Mouse (Mus musculus): ENCODE data around the gene Spred2. TPM values are rescaled to one million over a fixed set of nuclear protein-coding genes. Genes with fewer than 3 reads are reported as not detected.

Spred2 gene
- polyA plus RNA-seq, 1 experiment from 2014 or later: 3.5 TPM

DNA sequence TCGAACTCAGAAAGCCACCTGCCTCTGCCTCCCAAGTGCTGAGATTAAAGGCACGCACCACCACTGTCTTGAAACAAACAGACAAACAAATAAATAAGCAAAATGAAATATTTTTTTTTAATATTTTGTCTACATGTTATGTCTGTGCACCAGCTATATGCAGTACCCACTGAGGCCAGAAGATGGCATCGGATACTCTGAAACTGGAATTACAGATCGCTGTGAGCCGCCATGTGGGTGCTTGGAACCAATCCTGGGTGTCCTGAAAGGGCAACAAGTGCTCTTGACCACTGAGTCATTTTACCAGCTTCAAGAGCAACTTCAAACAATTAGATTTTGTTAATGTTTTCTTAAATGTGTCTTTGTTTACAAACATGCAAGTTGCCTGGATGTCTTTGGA is 11.5 kb upstream of the Spred2 start:
- H3K4me1 ChIP-seq (replicated peaks; ENCODE audit: control insufficient read depth, insufficient read depth): no peaks in the 10 kb centered on the region

DNA sequence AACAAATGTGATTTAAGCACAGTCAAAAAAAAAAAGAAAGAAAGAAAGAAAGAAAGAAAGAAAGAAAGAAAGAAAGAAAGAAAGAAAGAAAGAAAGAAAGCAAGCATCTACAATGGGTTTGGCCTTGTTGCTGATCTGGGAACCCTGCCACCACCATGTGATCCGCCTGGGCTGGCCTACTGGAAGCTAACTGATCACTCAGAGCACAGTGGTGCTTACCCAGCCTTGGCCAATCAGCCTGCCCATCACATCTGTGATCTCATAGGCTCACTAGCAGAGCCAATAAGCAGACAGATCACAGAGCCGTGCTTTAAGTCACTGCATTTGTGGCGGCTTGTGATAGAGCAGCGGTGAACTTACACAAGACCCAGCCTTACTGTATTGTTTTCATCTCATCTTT is 10.4 kb upstream of the Spred2 start:
- no peak for ATAC-seq (ENCODE audit: low FRiP score, low TSS enrichment)
- no peak for DNase-seq (ENCODE audit: low spot score)
- no peaks in the 10 kb centered on the region for H3K36me3 ChIP-seq (ENCODE audit: control insufficient read depth, insufficient read depth, low read length)
- H3K27me3 ChIP-seq (ENCODE audit: control insufficient read depth, insufficient read depth, low read length): no peaks in the 10 kb centered on the region
- TF ChIP-seq EP300 (optimal IDR thresholded peaks at IDR 0.05) (no peak), CTCF (IDR thresholded peaks at IDR 0.05; ENCODE audit: low read depth) (no peak)
- 80% methylated on average over 4 of the region's 4 CpGs for WGBS
- H3K9ac ChIP-seq (ENCODE audit: low read length): no peak overlapping the region
- H3K4me3 ChIP-seq (ENCODE audit: low read depth, low read length): no peak overlapping the region
- H3K27ac ChIP-seq (replicated peaks): no peak overlapping the region
- no peaks in the 10 kb centered on the region for H3K4me1 ChIP-seq (replicated peaks; ENCODE audit: control insufficient read depth, insufficient read depth)
- no peak overlapping the region for H3K4me2 ChIP-seq (replicated peaks; ENCODE audit: low read depth)
- H3K9me3 ChIP-seq (ENCODE audit: control insufficient read depth, low read length): no peaks in the 10 kb centered on the region

More for the DNA sequence above, 11.5 kb upstream of the Spred2 start:
- TF ChIP-seq CTCF (IDR thresholded peaks at IDR 0.05; ENCODE audit: low read depth) (peak; percentile 53), EP300 (optimal IDR thresholded peaks at IDR 0.05) (no peak)
- peak; percentile 4; the same call in 1 of the 2 replicates for ATAC-seq (ENCODE audit: low FRiP score, low TSS enrichment)
- Histone ChIP-seq H3K4me3 (ENCODE audit: low read depth, low read length) (no peak overlapping the region), H3K4me2 (replicated peaks; ENCODE audit: low read depth) (no peak overlapping the region), H3K36me3 (ENCODE audit: control insufficient read depth, insufficient read depth, low read length) (no peaks in the 10 kb centered on the region), H3K9me3 (ENCODE audit: control insufficient read depth, low read length) (no peaks in the 10 kb centered on the region), H3K27me3 (ENCODE audit: control insufficient read depth, insufficient read depth, low read length) (no peaks in the 10 kb centered on the region), H3K9ac (ENCODE audit: low read length) (no peak overlapping the region), H3K27ac (replicated peaks) (no peak overlapping the region)
- DNase-seq (ENCODE audit: low spot score): no peak
- WGBS: 96% methylated on average over 5 of the region's 5 CpGs

DNA sequence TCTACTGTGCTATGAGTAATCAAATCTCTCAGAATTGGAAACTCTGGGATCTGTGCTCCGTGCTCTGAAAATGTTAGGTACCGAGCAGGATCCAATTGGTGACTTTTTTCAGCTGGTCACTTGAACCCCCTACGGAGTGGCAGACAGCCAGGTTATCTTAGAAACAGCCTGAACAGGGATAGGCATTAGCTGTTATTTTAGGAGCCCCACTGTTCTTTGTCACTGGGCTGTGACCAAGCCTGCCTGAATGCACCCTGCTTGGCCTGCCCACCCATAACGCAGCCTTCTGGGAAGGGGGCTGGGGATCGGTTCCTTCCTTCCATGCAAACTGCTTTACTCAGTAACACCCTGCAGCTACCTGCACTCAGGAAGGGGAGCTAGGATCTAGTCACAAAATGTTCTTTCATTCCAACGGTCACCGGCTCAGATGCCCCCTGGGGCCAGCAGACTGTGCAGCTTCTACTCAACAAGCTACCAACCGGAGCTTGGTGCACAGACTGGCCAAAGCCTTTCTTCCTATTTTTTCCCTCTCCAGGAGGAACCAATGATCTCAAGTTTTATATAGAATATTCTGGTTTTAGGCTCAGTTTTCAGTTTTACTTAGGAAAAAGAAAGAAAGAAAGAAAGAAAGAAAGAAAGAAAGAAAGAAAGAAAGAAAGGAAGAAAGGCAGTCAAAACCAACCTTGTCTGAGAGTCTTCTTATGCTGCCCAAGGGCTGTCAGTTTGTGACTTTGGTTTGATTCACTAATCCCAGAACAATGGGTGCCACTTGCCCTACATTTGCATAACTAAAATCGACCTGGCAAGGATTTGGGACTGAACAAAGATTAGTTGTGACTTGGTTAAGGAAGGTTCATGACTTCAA is 6.6 kb upstream of the Spred2 start:
- Histone ChIP-seq H3K9ac (ENCODE audit: low read length) (no peak overlapping the region), H3K9me3 (ENCODE audit: control insufficient read depth, low read length) (no peaks in the 10 kb centered on the region), H3K4me1 (replicated peaks; ENCODE audit: control insufficient read depth, insufficient read depth) (no peaks in the 10 kb centered on the region), H3K27me3 (ENCODE audit: control insufficient read depth, insufficient read depth, low read length) (no peaks in the 10 kb centered on the region), H3K4me2 (replicated peaks; ENCODE audit: low read depth) (no peak overlapping the region), H3K27ac (replicated peaks) (no peak overlapping the region), H3K36me3 (ENCODE audit: control insufficient read depth, insufficient read depth, low read length) (no peaks in the 10 kb centered on the region), H3K4me3 (ENCODE audit: low read depth, low read length) (no peak overlapping the region)
- no peak for ATAC-seq (ENCODE audit: low FRiP score, low TSS enrichment)
- WGBS: 58% methylated on average over 9 of the region's 9 CpGs
- no peak for DNase-seq (ENCODE audit: low spot score)
- TF ChIP-seq EP300 (optimal IDR thresholded peaks at IDR 0.05) (no peak), CTCF (IDR thresholded peaks at IDR 0.05; ENCODE audit: low read depth) (no peak)

DNA sequence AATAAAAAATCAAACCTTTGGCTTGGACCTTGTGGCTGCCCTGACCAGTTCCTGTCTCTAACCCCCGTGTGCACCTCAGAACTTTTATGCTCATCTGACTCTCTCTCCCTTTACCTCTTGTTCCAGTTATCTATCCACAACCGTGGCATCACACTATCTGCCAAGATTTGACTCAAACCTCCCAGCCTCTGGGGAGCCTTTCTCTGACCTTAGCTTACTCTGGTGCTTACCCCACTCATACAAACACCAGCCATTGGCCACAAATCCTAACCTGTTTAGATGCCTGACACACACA is 6.0 kb upstream of the Spred2 start:
- Histone ChIP-seq H3K4me2 (replicated peaks; ENCODE audit: low read depth) (no peak overlapping the region), H3K27me3 (ENCODE audit: control insufficient read depth, insufficient read depth, low read length) (no peaks in the 10 kb centered on the region), H3K27ac (replicated peaks) (no peak overlapping the region), H3K9me3 (ENCODE audit: control insufficient read depth, low read length) (no peaks in the 10 kb centered on the region), H3K4me1 (replicated peaks; ENCODE audit: control insufficient read depth, insufficient read depth) (no peaks in the 10 kb centered on the region), H3K4me3 (ENCODE audit: low read depth, low read length) (no peak overlapping the region), H3K36me3 (ENCODE audit: control insufficient read depth, insufficient read depth, low read length) (no peaks in the 10 kb centered on the region), H3K9ac (ENCODE audit: low read length) (no peak overlapping the region)
- no peak for DNase-seq (ENCODE audit: low spot score)
- no peak for TF ChIP-seq EP300 (optimal IDR thresholded peaks at IDR 0.05)
- no peak for TF ChIP-seq CTCF (IDR thresholded peaks at IDR 0.05; ENCODE audit: low read depth)
- WGBS: 52% methylated on average over 2 of the region's 2 CpGs
- ATAC-seq (ENCODE audit: low FRiP score, low TSS enrichment): no peak

DNA sequence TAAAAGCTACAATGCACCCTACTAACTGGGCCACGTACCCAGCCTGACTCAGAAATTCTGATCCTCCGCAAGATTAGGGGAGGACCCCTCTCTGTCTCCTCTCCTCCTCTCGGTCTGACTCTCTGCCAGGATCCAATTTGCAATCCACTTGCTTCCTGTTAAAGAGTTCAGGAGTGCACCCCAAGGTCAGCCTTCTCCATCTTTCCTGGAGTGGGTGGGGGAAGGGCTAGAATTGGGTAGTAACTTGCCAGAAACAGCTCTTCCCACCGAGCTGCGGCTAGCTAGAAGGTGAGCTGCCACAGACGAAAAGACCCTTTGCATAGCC is 4.8 kb upstream of the Spred2 start:
- ATAC-seq (ENCODE audit: low FRiP score, low TSS enrichment): peak; percentile 15; the same call in 1 of the 2 replicates
- peak overlapping the region; percentile 72 for H3K4me2 ChIP-seq (replicated peaks; ENCODE audit: low read depth)
- DNase-seq (ENCODE audit: low spot score): peak; percentile 52
- H3K27me3 ChIP-seq (ENCODE audit: control insufficient read depth, insufficient read depth, low read length): no peaks in the 10 kb centered on the region
- no peaks in the 10 kb centered on the region for H3K9me3 ChIP-seq (ENCODE audit: control insufficient read depth, low read length)
- WGBS: 4% methylated on average over 6 of the region's 6 CpGs
- H3K9ac ChIP-seq (ENCODE audit: low read length): peak overlapping the region; percentile 72
- H3K4me3 ChIP-seq (ENCODE audit: low read depth, low read length): peak overlapping the region; percentile 65
- H3K4me1 ChIP-seq (replicated peaks; ENCODE audit: control insufficient read depth, insufficient read depth): no peaks in the 10 kb centered on the region
- H3K27ac ChIP-seq (replicated peaks): peak overlapping the region; percentile 91
- TF ChIP-seq CTCF (IDR thresholded peaks at IDR 0.05; ENCODE audit: low read depth): no peak
- TF ChIP-seq EP300 (optimal IDR thresholded peaks at IDR 0.05): no peak
- no peaks in the 10 kb centered on the region for H3K36me3 ChIP-seq (ENCODE audit: control insufficient read depth, insufficient read depth, low read length)

Measured in stomach, postnatal 0 days (tissue).